Mouse (Mus musculus) CH12.LX (cell line): ENCODE data around the gene Ptbp3. TPM values are rescaled to one million over a fixed set of nuclear protein-coding genes. Genes with fewer than 3 reads are reported as not detected.

Experiments
- DNase-seq: peaks from one replicate; pipeline ENCODE4 v3.0.0-alpha.2; 2013; ENCODE audit errors: extremely low read depth
- H3K27ac ChIP-seq: 2 replicates; pipeline ENCODE4 v1.5.1; 2012; ENCODE audit warnings: low read depth, mild to moderate bottlenecking, control low read depth, moderate library complexity; ENCODE audit not compliant: insufficient read depth
- H3K27me3 ChIP-seq: replicated peaks from 2 replicates; pipeline ENCODE3; 2012; ENCODE audit warnings: inconsistent platforms
- H3K36me3 ChIP-seq, 2 experiments: replicated peaks in 1 of 2; 2 replicates each; pipeline versions ENCODE3 to v1.6.1; 2012; ENCODE audit warnings: inconsistent platforms in 1 of 2, low read length in 1 of 2, mild to moderate bottlenecking in 1 of 2, mixed read lengths in 1 of 2, moderate library complexity in 1 of 2; ENCODE audit not compliant: control insufficient read depth in 1 of 2, insufficient read depth in 1 of 2
- H3K4me1 ChIP-seq, 2 experiments: 2 replicates each; pipeline ENCODE4 v1.6.1; 2012; ENCODE audit warnings: inconsistent platforms in 1 of 2, moderate library complexity in 1 of 2; ENCODE audit not compliant: insufficient read depth in 2 of 2, control insufficient read depth in 1 of 2
- H3K4me2 ChIP-seq: 2 replicates; pipeline ENCODE4 v1.6.1; 2012; ENCODE audit warnings: low read depth, mild to moderate bottlenecking, control low read depth; ENCODE audit not compliant: poor library complexity, insufficient read depth, severe bottlenecking
- H3K4me3 ChIP-seq, 3 experiments: fragments of 150-350 bp in 1 of 3; sonication (generic) in 1 of 3; replicated peaks in 1 of 3; 2 replicates each; pipeline versions ENCODE3 to v1.5.1; 2011 to 2012; ENCODE audit warnings: low read depth in 2 of 3, low read length in 2 of 3, mild to moderate bottlenecking in 2 of 3, moderate library complexity in 2 of 3, control low read depth in 1 of 3, improper control_type of control experiment in 1 of 3, inconsistent platforms in 1 of 3, mixed read lengths in 1 of 3; ENCODE audit not compliant: poor library complexity in 1 of 3
- H3K79me2 ChIP-seq: replicated peaks from 2 replicates; pipeline ENCODE4 v1.6.1; 2012; ENCODE audit warnings: mild to moderate bottlenecking, moderate library complexity; ENCODE audit not compliant: control insufficient read depth, poor library complexity, insufficient read depth, severe bottlenecking; ENCODE audit errors: extremely low read depth
- H3K9ac ChIP-seq: 2 replicates; pipeline ENCODE4 v1.6.1; 2012; ENCODE audit warnings: low read depth, mild to moderate bottlenecking, control low read depth, moderate library complexity; ENCODE audit not compliant: insufficient read depth
- H3K9me3 ChIP-seq: replicated peaks from 2 replicates; pipeline ENCODE3; 2012; ENCODE audit warnings: low read length, inconsistent platforms, mixed read lengths
- BHLHE40 ChIP-seq: IDR thresholded peaks from 2 replicates; pipeline ENCODE4 v1.6.1; 2011; ENCODE audit warnings: mild to moderate bottlenecking, low read depth, low read length, improper control_type of control experiment
- CHD1 ChIP-seq: IDR thresholded peaks from 2 replicates; pipeline ENCODE4 v1.6.1; 2012; ENCODE audit warnings: low read depth, low read length, improper control_type of control experiment, inconsistent platforms
- CHD2 ChIP-seq: IDR thresholded peaks from 2 replicates; pipeline ENCODE4 v1.6.1; 2011; ENCODE audit warnings: low read length, improper control_type of control experiment
- ELF1 ChIP-seq: IDR thresholded peaks from 2 replicates; pipeline ENCODE4 v1.6.1; 2014; ENCODE audit warnings: low read depth, mild to moderate bottlenecking, inconsistent platforms, low read length, improper control_type of control experiment
- ETS1 ChIP-seq: conservative IDR thresholded peaks from 2 replicates; pipeline ENCODE4 v1.6.1; 2012; ENCODE audit warnings: low read depth, mild to moderate bottlenecking, inconsistent platforms, low read length, improper control_type of control experiment, moderate library complexity
- GABPA ChIP-seq: IDR thresholded peaks from 2 replicates; pipeline ENCODE4 v1.6.1; 2012; ENCODE audit warnings: low read depth, low read length, improper control_type of control experiment, inconsistent platforms; ENCODE audit not compliant: insufficient replicate concordance
- HCFC1 ChIP-seq: IDR thresholded peaks from 2 replicates; pipeline ENCODE4 v1.6.1; 2012; ENCODE audit warnings: low read depth, mild to moderate bottlenecking, inconsistent platforms, low read length, improper control_type of control experiment
- IRF4 ChIP-seq: IDR thresholded peaks from 2 replicates; pipeline ENCODE4 v1.6.1; 2014; ENCODE audit warnings: low read depth, mild to moderate bottlenecking, inconsistent platforms, low read length, improper control_type of control experiment
- JUN ChIP-seq: IDR thresholded peaks from 2 replicates; pipeline ENCODE4 v1.6.1; 2011; ENCODE audit warnings: low read depth, mild to moderate bottlenecking, low read length, improper control_type of control experiment, moderate library complexity; ENCODE audit not compliant: insufficient read depth
- JUND ChIP-seq: conservative IDR thresholded peaks from 2 replicates; pipeline ENCODE4 v1.6.1; 2011; ENCODE audit warnings: low read depth, low read length, improper control_type of control experiment
- KAT2A ChIP-seq: IDR thresholded peaks from 2 replicates; pipeline ENCODE4 v1.6.1; 2012; ENCODE audit warnings: low read length, improper control_type of control experiment, inconsistent platforms; ENCODE audit not compliant: insufficient replicate concordance
- MAFK ChIP-seq: IDR thresholded peaks from 2 replicates; pipeline ENCODE4 v1.6.1; 2011; ENCODE audit warnings: low read length, improper control_type of control experiment; ENCODE audit not compliant: insufficient replicate concordance
- MAX ChIP-seq: IDR thresholded peaks from 2 replicates; pipeline ENCODE4 v1.6.1; 2011; ENCODE audit warnings: low read length, improper control_type of control experiment
- MEF2A ChIP-seq: IDR thresholded peaks from 2 replicates; pipeline ENCODE4 v1.6.1; 2014; ENCODE audit warnings: low read depth, mild to moderate bottlenecking, inconsistent platforms, low read length, improper control_type of control experiment, borderline replicate concordance
- MXI1 ChIP-seq: IDR thresholded peaks from 2 replicates; pipeline ENCODE4 v1.6.1; 2011; ENCODE audit warnings: mild to moderate bottlenecking, low read depth, low read length, improper control_type of control experiment
- POLR2A ChIP-seq: IDR thresholded peaks from 2 replicates; pipeline ENCODE4 v1.6.1; 2011; ENCODE audit warnings: low read depth, mild to moderate bottlenecking, improper control_type of control experiment, low read length
- POLR2AphosphoS2 ChIP-seq: IDR thresholded peaks from 2 replicates; pipeline ENCODE4 v1.6.1; 2011; ENCODE audit warnings: low read depth, low read length, improper control_type of control experiment
- RAD21 ChIP-seq: IDR thresholded peaks from 2 replicates; pipeline ENCODE4 v1.6.1; 2011; ENCODE audit warnings: low read depth, mild to moderate bottlenecking, low read length, improper control_type of control experiment, moderate library complexity
- SIN3A ChIP-seq: IDR thresholded peaks from 2 replicates; pipeline ENCODE4 v1.6.1; 2012; ENCODE audit warnings: low read length, improper control_type of control experiment, inconsistent platforms
- SMC3 ChIP-seq: IDR thresholded peaks from 2 replicates; pipeline ENCODE4 v1.6.1; 2011; ENCODE audit warnings: low read depth, low read length, improper control_type of control experiment
- TBP ChIP-seq: conservative IDR thresholded peaks from 2 replicates; pipeline ENCODE4 v1.6.1; 2011; ENCODE audit warnings: low read depth, low read length, improper control_type of control experiment
- USF1 ChIP-seq: IDR thresholded peaks from 2 replicates; pipeline ENCODE4 v1.6.1; 2014; ENCODE audit warnings: low read depth, mild to moderate bottlenecking, inconsistent platforms, low read length, improper control_type of control experiment
- ZC3H11A ChIP-seq: IDR thresholded peaks from 2 replicates; pipeline ENCODE4 v1.6.1; 2012; ENCODE audit warnings: low read depth, mild to moderate bottlenecking, inconsistent platforms, low read length, improper control_type of control experiment
- ZMIZ1 ChIP-seq: IDR thresholded peaks from 2 replicates; pipeline ENCODE4 v1.6.1; 2012; ENCODE audit warnings: low read depth, mild to moderate bottlenecking, inconsistent platforms, low read length, improper control_type of control experiment
- ZNF384 ChIP-seq: IDR thresholded peaks from 2 replicates; pipeline ENCODE4 v1.6.1; 2012; ENCODE audit warnings: low read depth, low read length, improper control_type of control experiment, inconsistent platforms
- dilution Hi-C: fragments of 300-500 bp; cut with MboI; formaldehyde crosslinking; loops from 2 replicates; pipeline ENCODE4 v1.14.3; 2020; ENCODE audit warnings: low sequenced_read_pairs; ENCODE audit not compliant: extremely low pct_unique_long_range_greater_than_20kb, extremely low pct_ligation_motif_present
- in situ Hi-C: fragments of 300-500 bp; cut with MboI; formaldehyde crosslinking; loops from 3 replicates; pipeline ENCODE4 v1.14.3; 2019; ENCODE audit warnings: low sequenced_read_pairs, low pct_ligation_motif_present, low pct_unique_long_range_greater_than_20kb, mixed read lengths
- polyA plus RNA-seq: library from polyadenylated mRNA; unstranded; fragments of >175 nt; gene quantifications from 2 replicates; pipeline ENCODE4 v1.2.1, GENCODE M21; 2012; ENCODE audit warnings: low read depth; ENCODE audit not compliant: insufficient read length
- total RNA-seq, 2 experiments: library from RNA; depleted of rRNA; stranded (reverse); fragments of 300-350 nt in 1 of 2; fragments of >200 nt in 1 of 2; gene quantifications; 2 replicates each; pipeline ENCODE4 v1.2.3; 2012 to 2014

Ptbp3 gene
- total and polyA plus RNA-seq, 3 experiments, result 45.2 to 81.4 (median 48.1) TPM

DNA sequence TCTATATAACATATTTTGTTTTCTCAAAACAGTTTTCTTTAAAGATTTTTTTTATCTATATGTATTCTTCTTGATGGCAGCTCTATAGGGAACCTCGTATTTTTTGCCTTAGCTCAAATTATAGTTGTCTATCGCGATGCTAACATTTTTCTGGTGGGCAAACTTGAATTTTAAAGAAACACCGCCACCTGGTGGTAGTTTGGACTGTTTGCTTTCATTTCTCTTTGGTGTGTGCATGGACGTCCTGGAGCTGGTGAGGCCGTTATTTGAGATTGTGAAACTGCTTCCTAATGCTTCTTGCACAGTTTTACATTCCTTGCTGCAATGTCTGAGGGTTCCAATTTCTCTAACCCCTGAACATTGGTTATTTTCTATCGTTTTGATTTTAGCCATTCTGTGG is 20.4 kb upstream of the Ptbp3 start (continued):
- no peak for TF ChIP-seq HCFC1
- TF ChIP-seq BHLHE40, result no peak
- TF ChIP-seq RAD21, result peak; percentile 97
- no peak for TF ChIP-seq MXI1
- TF ChIP-seq SMC3, result peak; percentile 97
- TF ChIP-seq ZNF384, result no peak
- no peak for TF ChIP-seq ELF1
- peak; percentile 40; the same call in 1 of the 2 replicates for TF ChIP-seq IRF4
- peak; percentile 24; the same call in 1 of the 2 replicates for TF ChIP-seq SIN3A
- TF ChIP-seq ZMIZ1, result no peak
- no peak for TF ChIP-seq POLR2AphosphoS2
- no peak for TF ChIP-seq JUN
- TF ChIP-seq CHD2, result peak; percentile 82
- no peak for TF ChIP-seq USF1
- TF ChIP-seq POLR2A, result no peak
- no peak for TF ChIP-seq TBP
- TF ChIP-seq MAX, result no peak
- TF ChIP-seq CHD1, result no peak
- TF ChIP-seq MAFK, result no peak
- no peak for TF ChIP-seq KAT2A
- TF ChIP-seq ZC3H11A, result peak; percentile 97

DNA sequence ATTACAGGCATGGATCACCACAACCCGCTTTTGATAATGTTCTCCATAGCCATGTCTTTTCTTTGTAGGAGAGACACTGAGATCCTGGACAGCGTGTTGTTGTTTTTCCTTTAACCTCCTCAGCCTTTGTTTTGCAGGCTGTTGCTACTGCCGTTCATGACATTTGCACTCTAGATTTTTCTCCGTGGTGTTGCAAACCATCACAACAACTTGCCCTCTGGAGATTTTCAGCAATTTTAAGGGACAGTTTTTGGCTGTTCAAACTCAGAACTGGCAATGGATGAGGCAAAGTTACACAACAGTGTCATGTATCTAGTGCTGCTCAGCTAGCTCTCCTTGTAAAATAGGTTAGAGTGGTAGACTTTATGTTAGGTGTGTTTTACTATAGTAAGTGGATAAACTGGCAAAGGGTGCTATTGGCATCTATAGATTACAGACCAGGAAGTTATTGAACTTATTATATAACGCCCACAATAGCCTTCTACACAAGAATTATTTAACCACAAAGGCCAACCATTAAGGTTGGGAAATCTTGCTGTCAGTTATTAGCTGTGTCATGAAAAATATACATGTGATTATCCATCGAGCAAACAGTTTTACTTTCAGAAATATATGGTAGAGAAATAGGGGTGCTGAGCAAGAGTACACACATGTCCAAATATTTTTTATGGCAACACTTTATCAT is 18.6 kb upstream of the Ptbp3 start:
- Histone ChIP-seq H3K36me3 (no peaks in the 10 kb centered on the region), H3K4me2 (no peak overlapping the region), H3K9ac (no peak overlapping the region), H3K9me3 (no peaks in the 10 kb centered on the region), H3K27me3 (no peaks in the 10 kb centered on the region), H3K79me2 (no peaks in the 10 kb centered on the region), H3K4me1 (peaks cover 0 to 15% of the 10 kb centered on the region in 2 experiments; a peak in 2 of 4 replicates), H3K27ac (no peak overlapping the region), H3K4me3 (no peak overlapping the region)
- dilution Hi-C loops (no loop called here), in situ Hi-C loops (loop anchor here (5.0 kb wide), 1 partner anchor 200 kb away; no protein-coding TSS in a partner anchor)
- no peak for DNase-seq
- no peak for TF ChIP-seq ETS1
- TF ChIP-seq JUND, result no peak
- TF ChIP-seq MEF2A, result no peak
- no peak for TF ChIP-seq GABPA
- TF ChIP-seq IRF4, result no peak
